Mouse (Mus musculus) spleen, embryonic (tissue): ENCODE measurements around the gene Rpn2.

Experiments used
- CTCF ChIA-PET: fragments of 350-600 bp; sonication (Branson Sonifier 250); formaldehyde crosslinking; loops from one replicate; lab custom pipeline; 2022; lab: Charles Lee

Rpn2 gene

GRCm38 (mm10) chr2:157278717-157279415 lies at the start of gene Rpn2:
Gene Rpn2, plus strand, starts transcription at chr2:157279017.
- CTCF ChIA-PET: interaction anchor here (0.6 kb wide), 1 partner anchor 87 kb away, joined by 4 read pairs; no protein-coding TSS in a partner anchor

GRCm38 (mm10) chr2:157235946-157236345 lies 42.9 kb upstream of the Rpn2 start:
- CTCF ChIA-PET: no interaction called here

GRCm38 (mm10) chr2:157245001-157245400 lies 33.8 kb upstream of the Rpn2 start:
- CTCF ChIA-PET: no interaction called here

GRCm38 (mm10) chr2:157245603-157246002 lies 33.2 kb upstream of the Rpn2 start:
- CTCF ChIA-PET: no interaction called here

- CTCF ChIA-PET: interaction anchor here (0.5 kb wide), 1 partner anchor 13 kb away, joined by 3 read pairs; no protein-coding TSS in a partner anchor
Observed at GRCm38 (mm10) chr2:157248111-157248510, 30.7 kb upstream of the Rpn2 start.

- CTCF ChIA-PET: no interaction called here
Observed at GRCm38 (mm10) chr2:157259720-157260119, 19.1 kb upstream of the Rpn2 start.

GRCm38 (mm10) chr2:157261930-157262329 lies 16.9 kb upstream of the Rpn2 start:
- CTCF ChIA-PET: no interaction called here

- CTCF ChIA-PET: no interaction called here
Observed at GRCm38 (mm10) chr2:157262506-157262905, 16.3 kb upstream of the Rpn2 start.

GRCm38 (mm10) chr2:157263101-157263500 lies 15.7 kb upstream of the Rpn2 start:
- CTCF ChIA-PET: interaction anchor here (0.6 kb wide), 1 partner anchor 155 kb away, joined by 4 read pairs; the partner anchor contains the start of gene Src

- CTCF ChIA-PET: no interaction called here
Observed at GRCm38 (mm10) chr2:157263832-157264231, 15.0 kb upstream of the Rpn2 start.

GRCm38 (mm10) chr2:157279416-157279800 lies 591 bp downstream of the Rpn2 start, which contains the start of gene Mroh8:
Gene Mroh8, minus strand, starts transcription at chr2:157279549.
- CTCF ChIA-PET: interaction anchor here (0.6 kb wide), 1 partner anchor 86 kb away, joined by 4 read pairs; no protein-coding TSS in a partner anchor

GRCm38 (mm10) chr2:157283321-157283720 lies 4.5 kb downstream of the Rpn2 start:
- CTCF ChIA-PET: no interaction called here

GRCm38 (mm10) chr2:157287542-157287941 lies 8.7 kb downstream of the Rpn2 start:
- CTCF ChIA-PET: interaction anchor here (1.2 kb wide), 1 partner anchor 280 kb away, joined by 3 read pairs; no protein-coding TSS in a partner anchor

- CTCF ChIA-PET: no interaction called here
Observed at GRCm38 (mm10) chr2:157288996-157289395, 10.2 kb downstream of the Rpn2 start.

- CTCF ChIA-PET: interaction anchor here (0.7 kb wide), 1 partner anchor 100 kb away, joined by 7 read pairs; no protein-coding TSS in a partner anchor
Observed at GRCm38 (mm10) chr2:157292093-157292492, 13.3 kb downstream of the Rpn2 start.

- CTCF ChIA-PET: no interaction called here
Observed at GRCm38 (mm10) chr2:157296105-157296689, 17.4 kb downstream of the Rpn2 start.

GRCm38 (mm10) chr2:157300051-157300450 lies 21.2 kb downstream of the Rpn2 start:
- CTCF ChIA-PET: no interaction called here

GRCm38 (mm10) chr2:157303096-157303495 lies 24.3 kb downstream of the Rpn2 start:
- CTCF ChIA-PET: no interaction called here

- CTCF ChIA-PET: no interaction called here
Observed at GRCm38 (mm10) chr2:157306091-157307032, 27.5 kb downstream of the Rpn2 start.

- CTCF ChIA-PET: no interaction called here
Observed at GRCm38 (mm10) chr2:157307715-157308265, 29.0 kb downstream of the Rpn2 start.

- CTCF ChIA-PET: no interaction called here
Observed at GRCm38 (mm10) chr2:157308273-157308917, 29.6 kb downstream of the Rpn2 start.
